Comparison of ENCODE assay signal across 8 mouse cellular contexts in the genomic region with DNA sequence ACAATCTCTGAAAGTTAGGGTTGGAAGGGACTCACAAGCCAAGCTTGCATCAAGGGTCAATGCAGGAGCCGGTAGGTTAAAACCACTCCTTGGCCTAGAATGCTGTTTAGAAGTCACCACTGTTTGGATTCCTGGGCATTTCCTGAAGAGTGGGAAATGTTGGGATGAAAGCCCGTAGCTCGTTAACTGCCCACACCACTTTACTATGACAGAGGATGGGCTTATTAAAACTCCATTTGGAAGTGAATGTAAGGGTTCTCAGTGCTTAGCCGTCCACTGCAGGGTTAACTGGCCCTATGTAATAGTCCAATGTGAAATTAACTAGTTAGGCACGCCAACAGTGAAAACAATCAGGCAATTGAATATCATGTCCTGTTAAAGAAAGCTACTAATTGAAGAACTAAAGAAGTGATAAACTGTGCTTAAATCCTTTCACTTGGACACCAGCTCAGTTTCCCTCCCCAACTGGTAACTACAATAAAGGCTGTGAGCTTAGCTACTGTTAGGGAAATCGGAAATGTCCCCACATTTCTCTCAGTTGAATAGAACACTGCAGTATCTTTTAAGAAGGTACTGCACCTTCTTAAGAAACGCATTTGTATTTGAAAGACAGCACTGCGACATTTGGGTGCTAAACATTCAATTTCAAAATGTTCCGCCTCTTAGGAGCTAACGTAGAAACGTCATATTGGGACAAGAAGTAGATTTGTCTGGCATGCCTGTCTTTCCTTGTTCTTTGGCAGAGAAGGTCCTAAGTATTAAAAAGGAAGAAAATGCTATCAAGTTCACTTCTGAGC. TPM values are rescaled to one million over a fixed set of nuclear protein-coding genes. Genes with fewer than 3 reads are reported as not detected.
DNase-seq lines count a peak whose midpoint lies in the region; ATAC-seq and TF ChIP-seq lines count a peak whose summit lies in the region.

No protein-coding gene starts in this region.

- no peaks in the 10 kb centered on the region for H3K36me3 ChIP-seq in erythroblast, embryonic 14.5 days (ENCODE audit: control insufficient read depth)
- no peaks in the 10 kb centered on the region for H3K36me3 ChIP-seq in neural tube, embryonic 11.5 days (ENCODE audit: control insufficient read depth, insufficient read depth, low read length)
- no peaks in the 10 kb centered on the region for H3K36me3 ChIP-seq in limb, embryonic 14.5 days (ENCODE audit: control insufficient read depth, insufficient read depth, low read length)
- no peaks in the 10 kb centered on the region for H3K36me3 ChIP-seq in stomach, embryonic 15.5 days

- 20% methylated on average over 11 of the region's 11 CpGs for WGBS in neural tube, embryonic 11.5 days
- 31% methylated on average over 11 of the region's 11 CpGs for WGBS in limb, embryonic 14.5 days
- 40% methylated on average over 11 of the region's 11 CpGs for WGBS in stomach, embryonic 15.5 days

- no peak for DNase-seq in neural tube, embryonic 11.5 days (ENCODE audit: low spot score)
- DNase-seq in neural tube, embryonic 10.5 days (ENCODE audit: extremely low spot score, low spot score): no peak
- no peak for DNase-seq in limb, embryonic 14.5 days (ENCODE audit: low spot score)
- DNase-seq in right cerebral cortex, adult 18-20 months: no peak
- no peak for DNase-seq in kidney, postnatal 10 days

- no peak for ATAC-seq in erythroblast, adult 5-6 weeks (replicated peaks; ENCODE audit: low FRiP score, poor library complexity, severe bottlenecking)
- ATAC-seq in neural tube, embryonic 11.5 days (ENCODE audit: insufficient read depth, low FRiP score, low TSS enrichment): no peak
- no peak for ATAC-seq in limb, embryonic 14.5 days (ENCODE audit: low FRiP score, low read depth)
- ATAC-seq in stomach, embryonic 15.5 days (ENCODE audit: insufficient read depth, low FRiP score, low read depth): no peak

- no peak overlapping the region for H3K27ac ChIP-seq in neural tube, embryonic 11.5 days (ENCODE audit: low read depth, low read length)
- no peak overlapping the region for H3K27ac ChIP-seq in limb, embryonic 14.5 days (replicated peaks; ENCODE audit: low read depth, low read length)
- H3K27ac ChIP-seq in stomach, embryonic 15.5 days: peak overlapping the region; percentile 92

- TF ChIP-seq POLR2A in limb, embryonic 14.5 days (IDR thresholded peaks at IDR 0.05; ENCODE audit: borderline replicate concordance, extremely low read depth, insufficient read depth, insufficient read length): no peak

- peak overlapping the region; percentile 86; the same call in 1 of the 2 replicates for H3K4me2 ChIP-seq in neural tube, embryonic 11.5 days (ENCODE audit: low read depth)
- peak overlapping the region; percentile 93 for H3K4me2 ChIP-seq in limb, embryonic 14.5 days (replicated peaks; ENCODE audit: low read depth, low read length, severe bottlenecking)
- peak overlapping the region; percentile 85 for H3K4me2 ChIP-seq in stomach, embryonic 15.5 days

- H3K4me3 ChIP-seq in erythroblast, embryonic 14.5 days (replicated peaks): peak overlapping the region; percentile 42
- peak overlapping the region; percentile 50 for H3K4me3 ChIP-seq in neural tube, embryonic 11.5 days (ENCODE audit: low read depth, low read length)
- peak overlapping the region; percentile 59 for H3K4me3 ChIP-seq in limb, embryonic 14.5 days (replicated peaks; ENCODE audit: low read length)
- peak overlapping the region; percentile 62 for H3K4me3 ChIP-seq in stomach, embryonic 15.5 days (replicated peaks)

- peaks cover 64% of the 10 kb centered on the region for H3K27me3 ChIP-seq in erythroblast, embryonic 14.5 days (ENCODE audit: control insufficient read depth)
- 0 out of 2 replicates have a peak, but pooled peaks cover 5% of the 10 kb centered on the region for H3K27me3 ChIP-seq in neural tube, embryonic 11.5 days (ENCODE audit: control insufficient read depth, insufficient read depth, low read length)
- no peaks in the 10 kb centered on the region for H3K27me3 ChIP-seq in limb, embryonic 14.5 days (ENCODE audit: control insufficient read depth, insufficient read depth, low read length)
- no peaks in the 10 kb centered on the region for H3K27me3 ChIP-seq in stomach, embryonic 15.5 days (replicated peaks)

- H3K4me1 ChIP-seq in erythroblast, embryonic 14.5 days (ENCODE audit: control insufficient read depth): peaks cover 10% of the 10 kb centered on the region
- H3K4me1 ChIP-seq in neural tube, embryonic 11.5 days (ENCODE audit: control insufficient read depth, insufficient read depth, low read length): peaks cover 2% of the 10 kb centered on the region; the same call in 1 of the 2 replicates
- 0 out of 2 replicates have a peak, but pooled peaks cover 4% of the 10 kb centered on the region for H3K4me1 ChIP-seq in limb, embryonic 14.5 days (ENCODE audit: control insufficient read depth, insufficient read depth, low read length)
- peaks cover 5% of the 10 kb centered on the region; the same call in 1 of the 2 replicates for H3K4me1 ChIP-seq in stomach, embryonic 15.5 days

- no peaks in the 10 kb centered on the region; the same call in 1 of the 2 replicates for H3K9me3 ChIP-seq in erythroblast, embryonic 14.5 days (ENCODE audit: control insufficient read depth, low read length)
- H3K9me3 ChIP-seq in neural tube, embryonic 11.5 days (ENCODE audit: control insufficient read depth, low read length): no peaks in the 10 kb centered on the region
- no peaks in the 10 kb centered on the region for H3K9me3 ChIP-seq in limb, embryonic 14.5 days (ENCODE audit: control insufficient read depth, low read length)
- no peaks in the 10 kb centered on the region for H3K9me3 ChIP-seq in stomach, embryonic 15.5 days

- no peak overlapping the region for H3K9ac ChIP-seq in neural tube, embryonic 11.5 days (ENCODE audit: low read length)
- peak overlapping the region; percentile 64 for H3K9ac ChIP-seq in limb, embryonic 14.5 days (ENCODE audit: low read depth, low read length, severe bottlenecking)
- peak overlapping the region; percentile 42; the same call in 1 of the 2 replicates for H3K9ac ChIP-seq in stomach, embryonic 15.5 days

RNA-seq across cellular contexts. Expression of a gene that starts 1.1 kb away (rescaled TPM):
- polyA plus RNA-seq in erythroblast, embryonic 14.5 days (2012): 1.1 and 1.2 TPM in 2 replicates
- total RNA-seq in erythroblast, adult 5-6 weeks (2015; ENCODE audit: low replicate concordance): 9.0 and 9.2 TPM in 2 replicates
- total RNA-seq in erythroblast, adult 5-6 weeks (2017; ENCODE audit: low replicate concordance): not detected in 2 replicates
- polyA plus RNA-seq in neural tube, embryonic 11.5 days (2014; fragmentation: Nextera tagmentation; extraction: Ambion mirVana): 2.6 and 3.7 TPM in 2 replicates
- 1.4 and 1.8 TPM in 2 replicates for polyA plus RNA-seq in limb, embryonic 14.5 days (2012; rRNA removed)
- 3.8 and 7.3 TPM in 2 replicates for polyA plus RNA-seq in limb, embryonic 14.5 days (2014; fragmentation: Nextera tagmentation; extraction: Ambion mirVana)
- polyA plus RNA-seq in stomach, embryonic 15.5 days (2015; fragmentation: Nextera tagmentation; extraction: Ambion mirVana): 7.1 and 7.3 TPM in 2 replicates

RNA-seq across cellular contexts. Expression of a gene that starts 1.2 kb away (rescaled TPM):
- not detected in 2 replicates for polyA plus RNA-seq in erythroblast, embryonic 14.5 days (2012)
- total RNA-seq in erythroblast, adult 5-6 weeks (2015; ENCODE audit: low replicate concordance): 4.2 and 5.2 TPM in 2 replicates
- 2.2 TPM in 2 replicates for total RNA-seq in erythroblast, adult 5-6 weeks (2017; ENCODE audit: low replicate concordance)
- 7.8 TPM in 2 replicates for polyA plus RNA-seq in neural tube, embryonic 11.5 days (2014; fragmentation: Nextera tagmentation; extraction: Ambion mirVana)
- 4.5 and 4.7 TPM in 2 replicates for polyA plus RNA-seq in limb, embryonic 14.5 days (2012; rRNA removed)
- 8.4 and 11.9 TPM in 2 replicates for polyA plus RNA-seq in limb, embryonic 14.5 days (2014; fragmentation: Nextera tagmentation; extraction: Ambion mirVana)
- 23.8 and 25.6 TPM in 2 replicates for polyA plus RNA-seq in stomach, embryonic 15.5 days (2015; fragmentation: Nextera tagmentation; extraction: Ambion mirVana)

RNA-seq across cellular contexts. Expression of a gene that starts 10.6 kb away (rescaled TPM):
- polyA plus RNA-seq in erythroblast, embryonic 14.5 days (2012): 6.4 and 7.5 TPM in 2 replicates
- total RNA-seq in erythroblast, adult 5-6 weeks (2015; ENCODE audit: low replicate concordance): 2.9 and 4.4 TPM in 2 replicates
- 5.3 and 7.7 TPM in 2 replicates for total RNA-seq in erythroblast, adult 5-6 weeks (2017; ENCODE audit: low replicate concordance)
- polyA plus RNA-seq in neural tube, embryonic 11.5 days (2014; fragmentation: Nextera tagmentation; extraction: Ambion mirVana): 6.6 and 8.4 TPM in 2 replicates
- 37.4 and 37.8 TPM in 2 replicates for polyA plus RNA-seq in limb, embryonic 14.5 days (2012; rRNA removed)
- polyA plus RNA-seq in limb, embryonic 14.5 days (2014; fragmentation: Nextera tagmentation; extraction: Ambion mirVana): 7.3 and 7.4 TPM in 2 replicates
- polyA plus RNA-seq in stomach, embryonic 15.5 days (2015; fragmentation: Nextera tagmentation; extraction: Ambion mirVana): 5.1 and 5.5 TPM in 2 replicates
